Mouse (Mus musculus) liver, embryonic 14.5 days (tissue): ENCODE measurements around the gene Mzf1. TPM values are rescaled to one million over a fixed set of nuclear protein-coding genes. Genes with fewer than 3 reads are reported as not detected.
A peak's percentile ranks its signal among the peaks of the same experiment; 100 is the strongest.

Source experiments
- ATAC-seq: fragments of 200-750 bp; cut with Nextera tagmentation; 2 replicates; pipeline ENCODE4 v1.8.0; 2017; ENCODE audit warnings: moderate number of reproducible peaks, mild to moderate bottlenecking, moderate library complexity; ENCODE audit not compliant: insufficient read depth
- DNase-seq, 3 experiments: peaks; one replicate each; pipeline ENCODE4 v3.0.0-alpha.2; 2012 to 2013; ENCODE audit warnings: low read depth in 3 of 3, low spot score in 3 of 3
- H3K27ac ChIP-seq: fragments of 300-500 bp; sonication (generic); 2 replicates; pipeline ENCODE4 v1.5.1; 2014; ENCODE audit warnings: moderate library complexity, mild to moderate bottlenecking, control low read depth, inconsistent platforms
- H3K27me3 ChIP-seq: fragments of 300-500 bp; sonication (generic); 2 replicates; pipeline ENCODE4 v1.6.1; 2014; ENCODE audit warnings: mild to moderate bottlenecking, low read length, moderate library complexity; ENCODE audit not compliant: control insufficient read depth, insufficient read depth
- H3K36me3 ChIP-seq: fragments of 300-500 bp; sonication (generic); replicated peaks from 2 replicates; pipeline ENCODE4 v1.6.1; 2014; ENCODE audit warnings: low read depth; ENCODE audit not compliant: control insufficient read depth, insufficient read depth
- H3K4me1 ChIP-seq, 2 experiments: fragments of 200-500 bp in 1 of 2; fragments of 300-500 bp in 1 of 2; sonication (generic) in 1 of 2; replicated peaks; 2 replicates each; pipeline ENCODE4 v1.6.1; 2012 to 2014; ENCODE audit warnings: antibody characterized with exemption in 1 of 2, inconsistent platforms in 1 of 2, low read length in 1 of 2; ENCODE audit not compliant: control insufficient read depth in 2 of 2, insufficient read depth in 2 of 2
- H3K4me2 ChIP-seq: fragments of 300-500 bp; sonication (generic); 2 replicates; pipeline ENCODE4 v1.6.1; 2014; ENCODE audit warnings: low read depth, mild to moderate bottlenecking, control low read depth, moderate library complexity
- H3K4me3 ChIP-seq, 2 experiments: fragments of 200-500 bp in 1 of 2; fragments of 300-500 bp in 1 of 2; sonication (generic) in 1 of 2; 2 replicates each; pipeline ENCODE4 v1.5.1; 2012 to 2014; ENCODE audit warnings: low read depth in 2 of 2, low read length in 2 of 2, mild to moderate bottlenecking in 2 of 2, control low read depth in 1 of 2, inconsistent platforms in 1 of 2, moderate library complexity in 1 of 2; ENCODE audit not compliant: insufficient read depth in 1 of 2
- H3K9ac ChIP-seq: fragments of 300-500 bp; sonication (generic); replicated peaks from 2 replicates; pipeline ENCODE4 v1.6.1; 2014; ENCODE audit warnings: mild to moderate bottlenecking, control low read depth, moderate library complexity
- H3K9me3 ChIP-seq: fragments of 300-500 bp; sonication (generic); 2 replicates; pipeline ENCODE4 v1.6.1; 2016; ENCODE audit warnings: low read length, mixed read lengths; ENCODE audit not compliant: control insufficient read depth
- CTCF ChIP-seq: IDR thresholded peaks from 2 replicates; pipeline ENCODE4 v1.5.1; 2016; ENCODE audit warnings: antibody characterized with exemption, low read depth, control low read depth
- EP300 ChIP-seq: IDR thresholded peaks from 2 replicates; pipeline ENCODE4 v1.6.1; 2016; ENCODE audit warnings: antibody characterized with exemption, low read depth
- WGBS: fragments of 180-500 bp; shearing (Covaris S2); extraction: QIAGEN DNeasy Blood & Tissue Kit; methylation state at CpG from one replicate; pipeline ENCODE4 v1.1.7; 2014; ENCODE audit not compliant: insufficient replicate concordance; 5-methylcytosine and 5-hydroxymethylcytosine counted together
- polyA plus RNA-seq, 2 experiments: library from polyadenylated mRNA; depleted of rRNA in 1 of 2; stranded (reverse) in 1 of 2; unstranded in 1 of 2; fragments of >200 nt; fragmentation: Nextera tagmentation in 1 of 2; extraction: Ambion mirVana in 1 of 2; gene quantifications; 2 replicates each; pipeline versions ENCODE4 v1.2.1 to v1.2.3; 2012 to 2014

Gene Mzf1
- polyA plus RNA-seq, 2 experiments: 0.14 to 0.54 TPM

- Histone ChIP-seq H3K4me2 (peak within 1 kb of the TSS; percentile 72), H3K9me3 (no peaks in the 10 kb centered on the region), H3K4me1 (peaks cover 7 to 19% of the 10 kb centered on the region in 2 experiments), H3K36me3 (peaks cover 9% of the 10 kb centered on the region), H3K4me3 (peak within 1 kb of the TSS; percentile 79 to 80), H3K27me3 (no peaks in the 10 kb centered on the region), H3K9ac (peak within 1 kb of the TSS; percentile 87), H3K27ac (peak within 1 kb of the TSS; percentile 85)
- ATAC-seq (peak; percentile 86), DNase-seq (no peak)
- TF ChIP-seq CTCF (no peak), EP300 (no peak)
- WGBS: 17% methylated on average over 26 of the region's 26 CpGs
These were observed 44.3 kb downstream of the Mzf1 start, which contains the start of gene Zbtb45 for GRCm38 (mm10) chr7:13010005-13010908. TSS of gene Zbtb45 (minus strand) at chr7:13010034.

DNA sequence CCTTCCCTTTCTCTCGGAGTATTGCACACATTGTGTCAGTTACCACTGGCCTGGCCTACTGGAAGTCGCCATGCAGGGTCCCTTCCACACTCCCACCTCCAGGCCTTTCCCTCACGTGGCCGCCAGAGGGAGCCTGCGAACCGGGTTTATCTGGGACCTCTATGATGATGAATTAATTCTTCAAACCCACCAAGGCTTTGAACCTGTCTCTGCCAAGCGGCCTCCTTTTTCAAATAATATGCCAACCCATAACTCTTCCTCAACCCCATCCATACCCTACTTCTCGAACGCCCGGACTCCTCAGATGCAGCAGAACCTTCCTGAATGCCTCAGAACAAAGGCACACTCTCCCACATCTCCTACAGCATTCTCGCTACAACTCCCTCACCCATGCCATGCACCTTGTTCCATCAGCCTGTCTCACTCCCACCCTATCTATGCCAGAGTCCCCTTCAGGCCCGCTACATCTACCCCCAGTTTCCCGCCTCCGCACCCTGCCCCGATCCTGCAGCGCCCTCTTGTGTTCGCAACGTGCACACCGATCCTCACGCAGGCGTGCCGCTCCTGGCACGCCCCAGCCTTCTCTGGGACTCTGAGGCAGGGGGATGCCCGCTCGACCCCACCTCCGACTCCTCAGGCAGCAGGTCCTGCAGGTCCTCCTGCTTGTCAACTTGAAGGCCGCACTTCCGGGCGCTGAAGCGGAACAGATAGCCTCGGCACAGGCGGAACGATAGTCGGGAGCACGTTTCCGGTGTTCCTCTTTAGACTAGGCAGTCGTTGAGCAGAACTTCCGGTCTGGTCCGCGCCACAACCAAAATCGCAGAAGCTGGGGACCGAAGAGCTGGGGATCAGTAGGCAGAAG lies 45.2 kb downstream of the Mzf1 start:
- H3K9ac ChIP-seq: peak overlapping the region; percentile 87
- H3K4me3 ChIP-seq: peak overlapping the region; percentile 79 to 80
- H3K27ac ChIP-seq: peak overlapping the region; percentile 85
- H3K4me2 ChIP-seq: peak overlapping the region; percentile 72
- H3K27me3 ChIP-seq: no peaks in the 10 kb centered on the region
- DNase-seq (peak; percentile 87 to 88 (median 88)), ATAC-seq (peak; percentile 88)
- peaks cover 6 to 17% of the 10 kb centered on the region in 2 experiments for H3K4me1 ChIP-seq
- no peaks in the 10 kb centered on the region for H3K9me3 ChIP-seq
- TF ChIP-seq EP300 (no peak), CTCF (peak; percentile 96)
- H3K36me3 ChIP-seq: peaks cover 12% of the 10 kb centered on the region
- under 1% methylated on average over 42 of the region's 42 CpGs for WGBS

GRCm38 (mm10) chr7:13007341-13008092 lies 47.0 kb downstream of the Mzf1 start:
- 85% methylated on average over 57 of the region's 57 CpGs for WGBS
- H3K27me3 ChIP-seq: no peaks in the 10 kb centered on the region
- no peak for ATAC-seq
- H3K9me3 ChIP-seq: no peaks in the 10 kb centered on the region
- no peak overlapping the region for H3K27ac ChIP-seq
- TF ChIP-seq CTCF (no peak), EP300 (no peak)
- H3K9ac ChIP-seq: no peak overlapping the region
- peaks cover 12% of the 10 kb centered on the region for H3K36me3 ChIP-seq
- no peak overlapping the region for H3K4me3 ChIP-seq
- DNase-seq: no peak
- H3K4me2 ChIP-seq: no peak overlapping the region
- peaks cover 0 to 9% of the 10 kb centered on the region in 2 experiments; a peak in 3 of 4 replicates for H3K4me1 ChIP-seq

DNA sequence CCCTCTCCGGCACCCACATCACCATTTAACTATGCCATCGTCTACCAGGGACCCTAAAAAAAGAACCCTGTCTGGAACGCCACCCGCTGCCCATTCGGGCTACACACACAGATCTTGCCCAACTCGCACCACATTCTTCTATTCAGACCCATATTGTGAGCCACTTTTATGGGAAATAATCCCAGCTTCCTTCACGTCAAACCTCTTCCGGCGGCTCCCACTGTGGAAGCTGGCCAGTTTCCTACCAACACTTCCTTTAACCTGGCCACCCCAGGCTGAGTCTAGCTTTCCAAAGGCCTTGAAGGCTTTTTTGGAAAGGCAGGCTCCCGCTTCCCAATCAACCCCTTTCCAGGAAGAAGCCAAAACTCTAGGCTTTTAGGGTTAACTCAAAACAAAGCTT lies 48.0 kb downstream of the Mzf1 start:
- ATAC-seq (no peak), DNase-seq (no peak)
- peaks cover 0 to 9% of the 10 kb centered on the region in 2 experiments; a peak in 3 of 4 replicates for H3K4me1 ChIP-seq
- no peak overlapping the region for H3K4me2 ChIP-seq
- H3K27me3 ChIP-seq: no peaks in the 10 kb centered on the region
- no peak overlapping the region for H3K9ac ChIP-seq
- H3K4me3 ChIP-seq: no peak overlapping the region
- WGBS: 87% methylated on average over 10 of the region's 10 CpGs
- no peak overlapping the region for H3K27ac ChIP-seq
- no peaks in the 10 kb centered on the region for H3K9me3 ChIP-seq
- no peak for TF ChIP-seq EP300
- TF ChIP-seq CTCF: no peak
- H3K36me3 ChIP-seq: peaks cover 12% of the 10 kb centered on the region
